Mouse (Mus musculus): ENCODE measurements around the gene Zmym6.
"Not testable (repeated sequence)": the region's sequence is repeated elsewhere in the genome, so short reads cannot be mapped to it uniquely, and the experiment has no call there.

Gene Zmym6

GRCm38 (mm10) chr4:127076875-127077548 lies at the start of gene Zmym6:
Gene Zmym6 (plus strand): TSS chr4:127077383.
- DNase-seq (ENCODE audit: low spot score): peak; percentile 96

DNA sequence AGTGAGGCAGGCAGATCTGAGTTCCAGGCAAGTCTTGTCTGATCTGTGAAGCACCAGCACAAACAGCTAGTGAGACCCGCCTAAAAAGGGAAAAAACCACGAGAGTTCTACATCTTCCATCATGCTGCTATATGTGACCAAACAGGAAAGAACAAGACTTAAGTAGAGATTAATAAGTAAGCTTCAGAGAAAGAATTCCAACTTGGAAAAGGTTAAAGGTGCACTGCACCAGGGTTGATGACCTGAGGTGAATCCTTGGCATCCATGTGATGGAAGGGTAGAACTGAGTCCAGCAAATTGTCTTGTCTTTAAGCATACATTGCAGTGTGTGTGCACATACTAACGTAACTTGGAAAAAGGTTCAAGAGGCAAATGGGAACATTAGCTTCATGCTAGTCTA lies 40.0 kb upstream of the Zmym6 start:
- no peak for DNase-seq (ENCODE audit: low spot score)

DNA sequence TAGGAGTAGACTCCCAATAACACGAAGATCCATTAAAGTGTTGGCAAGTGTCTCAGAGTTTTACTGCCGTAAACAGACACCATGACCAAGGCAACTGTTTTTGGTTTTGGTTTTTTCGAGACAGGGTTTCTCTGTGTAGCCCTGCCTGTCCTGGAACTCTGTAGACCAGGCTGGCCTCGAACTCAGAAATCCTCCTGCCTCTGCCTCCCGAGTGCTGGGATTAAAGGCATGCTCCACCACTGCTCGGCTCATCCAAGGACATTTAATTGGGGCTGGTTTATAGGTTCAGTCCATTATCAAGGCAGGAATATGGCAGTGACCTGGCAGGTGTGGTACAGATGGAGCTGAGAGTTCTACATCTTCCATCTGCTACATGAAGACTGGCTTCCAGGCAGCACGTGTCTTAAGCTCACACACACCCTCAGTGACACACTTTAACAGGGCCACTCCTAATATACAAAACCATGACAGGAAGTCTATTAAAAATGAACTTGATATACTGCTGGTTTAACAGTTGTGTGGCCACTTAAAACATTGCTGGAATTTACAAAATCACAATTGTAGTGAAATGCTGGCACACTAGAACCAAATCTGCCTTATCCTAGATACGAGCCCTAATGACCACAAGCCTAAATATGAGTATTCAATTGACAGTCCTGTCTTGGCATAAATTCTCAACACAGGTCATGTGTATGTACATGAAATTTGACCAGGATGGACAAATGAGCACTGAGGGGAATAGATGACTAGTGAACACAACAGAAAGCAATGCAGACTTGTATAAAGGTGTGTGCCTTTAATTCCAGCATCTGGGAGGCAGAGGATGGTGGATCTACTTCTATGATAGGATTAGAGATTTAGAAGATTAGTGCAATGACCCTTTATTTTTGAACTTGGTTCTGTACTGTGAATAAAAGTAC lies 39.0 kb upstream of the Zmym6 start:
- DNase-seq (ENCODE audit: low spot score): no peak

DNA sequence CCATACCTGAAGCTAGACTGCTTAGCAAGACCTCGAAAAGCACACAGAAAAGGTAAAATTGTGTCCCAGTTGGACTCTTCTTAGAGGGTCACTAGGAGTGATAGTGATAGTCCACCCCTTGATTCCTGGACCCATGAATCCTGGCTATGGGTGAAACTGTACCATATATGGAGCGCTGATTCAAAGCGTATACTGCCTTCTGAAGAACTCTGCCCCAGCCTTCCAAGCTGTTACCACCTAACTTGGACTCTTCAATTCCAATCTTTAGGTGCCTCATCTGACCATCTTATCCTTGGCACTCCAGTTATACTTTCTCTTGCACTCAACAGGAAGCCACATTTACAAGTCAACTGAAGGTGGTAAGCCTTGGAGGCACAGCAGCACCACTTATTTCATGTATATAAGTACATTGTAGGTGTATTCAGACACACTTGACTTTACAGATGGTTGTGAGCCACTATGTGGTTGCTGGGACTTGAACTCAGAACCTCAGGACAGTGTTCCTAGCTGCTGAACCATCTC lies 38.3 kb upstream of the Zmym6 start:
- no peak for DNase-seq (ENCODE audit: low spot score)

- DNase-seq (ENCODE audit: low spot score): no peak
Measured at GRCm38 (mm10) chr4:127039871-127040483, 37.2 kb upstream of the Zmym6 start.

DNA sequence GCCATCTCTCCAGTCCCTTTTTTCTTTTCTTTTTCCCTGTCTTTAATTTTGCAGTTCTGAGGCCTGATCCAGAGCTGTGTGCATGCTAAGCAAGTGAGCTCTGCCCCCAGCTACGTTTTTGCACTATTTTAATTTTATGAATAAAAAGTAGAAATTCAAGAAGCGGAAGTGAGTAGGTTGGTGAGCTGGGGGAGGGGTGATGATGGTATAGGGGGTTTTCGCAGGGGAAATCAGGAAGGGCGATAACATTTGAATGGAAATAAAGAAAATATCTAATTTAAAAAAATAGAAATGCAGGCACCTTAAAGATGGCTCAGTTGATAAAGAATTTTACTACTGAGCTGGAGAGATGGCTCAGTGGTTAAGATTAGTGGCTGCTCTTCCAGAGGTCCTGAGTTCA lies 33.6 kb upstream of the Zmym6 start:
- DNase-seq (ENCODE audit: low spot score): no peak

DNA sequence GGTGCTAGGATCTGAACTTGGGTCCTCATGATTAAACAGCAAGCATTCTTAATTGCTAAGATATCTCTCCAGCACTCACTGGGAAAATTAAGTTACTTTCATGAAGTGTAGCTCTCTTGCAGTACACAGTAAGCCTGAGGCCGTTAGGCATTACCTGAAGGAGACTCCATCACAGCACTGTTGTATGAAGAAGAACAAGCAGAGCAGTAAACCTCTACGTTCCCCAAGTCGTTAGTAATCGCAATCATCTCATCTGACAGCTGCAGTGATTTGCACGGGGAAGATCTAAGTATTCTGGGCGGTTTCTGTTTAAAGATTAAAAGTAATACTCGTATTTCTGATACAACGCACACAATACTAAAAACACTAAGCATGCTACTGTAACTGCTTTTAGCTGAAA lies 26.1 kb upstream of the Zmym6 start:
- DNase-seq (ENCODE audit: low spot score): no peak

DNA sequence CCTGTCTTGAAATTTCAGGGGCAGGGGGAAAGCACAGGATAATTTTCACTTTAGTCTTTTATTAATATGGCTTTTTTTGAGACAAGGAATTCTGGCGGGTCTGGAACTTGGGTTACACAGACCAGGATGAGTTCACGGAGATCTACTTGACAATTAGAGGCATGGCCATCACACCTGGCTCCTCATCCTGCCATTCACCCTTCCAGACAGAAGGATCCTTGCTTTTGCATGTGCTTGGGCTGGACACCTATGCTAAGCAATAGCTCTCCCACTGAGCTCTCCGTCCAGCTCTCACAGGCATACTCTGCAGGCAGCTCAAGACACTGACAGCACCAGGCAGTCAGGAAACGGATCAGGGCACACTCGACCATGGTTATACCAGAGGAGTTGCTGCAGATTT lies 24.1 kb upstream of the Zmym6 start:
- DNase-seq (ENCODE audit: low spot score): no peak

DNA sequence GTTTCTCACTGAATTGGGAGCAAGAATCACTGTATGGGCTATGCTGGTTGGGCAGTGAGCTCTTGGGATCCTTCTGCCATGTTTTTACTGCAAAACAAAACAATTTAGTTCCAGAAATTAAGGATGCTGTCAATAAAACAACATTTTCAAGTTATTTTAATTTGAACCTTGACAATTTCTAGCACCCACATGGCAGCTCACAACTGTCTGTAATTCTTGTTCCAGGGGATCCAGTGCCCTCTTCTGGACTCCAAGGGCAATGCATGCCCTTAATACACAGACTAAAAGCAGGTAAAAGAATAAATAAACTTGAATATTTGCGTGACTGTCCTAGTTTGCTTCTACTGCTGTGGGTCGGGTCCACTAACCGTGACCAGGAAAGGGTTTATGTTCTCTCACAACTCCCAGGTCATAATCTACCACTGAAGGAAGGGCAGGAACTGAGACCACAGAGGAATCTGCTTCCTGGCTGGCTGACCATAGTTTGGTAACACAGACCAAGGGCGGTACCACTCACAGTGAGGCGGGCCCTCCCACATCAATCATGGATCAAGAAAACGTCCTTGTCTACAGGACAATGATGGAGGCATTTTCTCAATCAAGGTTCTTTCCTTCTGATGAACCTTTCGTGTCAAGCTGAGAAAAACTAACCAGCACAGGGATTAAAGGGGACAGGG lies 22.5 kb upstream of the Zmym6 start:
- no peak for DNase-seq (ENCODE audit: low spot score)

- DNase-seq (ENCODE audit: low spot score): peak; percentile 91
Measured at GRCm38 (mm10) chr4:127060585-127061290, 16.4 kb upstream of the Zmym6 start, which contains the start of gene Zmym1. Gene Zmym1 (minus strand): TSS chr4:127061152.

- no peak for DNase-seq (ENCODE audit: low spot score)
Measured at GRCm38 (mm10) chr4:127064051-127064450, 13.1 kb upstream of the Zmym6 start.

DNA sequence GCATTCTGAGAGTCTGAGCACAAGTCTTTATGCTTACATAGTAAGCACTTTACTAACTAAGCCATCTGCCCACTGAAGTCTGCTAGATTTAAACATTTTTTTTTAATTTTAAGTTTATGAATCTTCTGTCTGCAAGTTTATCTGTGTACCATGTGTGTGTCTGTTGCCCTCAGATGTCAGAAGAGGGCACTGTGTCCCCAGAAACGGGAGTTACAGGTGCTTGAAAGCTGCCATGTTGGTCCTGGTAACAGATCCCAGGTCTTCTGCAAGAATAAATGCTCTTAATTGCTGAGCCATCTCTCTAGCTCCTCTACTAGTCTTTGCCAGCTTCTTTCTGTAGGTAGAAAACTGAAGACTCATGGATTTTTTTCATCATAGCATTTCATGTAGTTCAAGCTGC lies 2.3 kb upstream of the Zmym6 start:
- DNase-seq (ENCODE audit: low spot score): no peak

- no peak for DNase-seq (ENCODE audit: low spot score)
Measured at GRCm38 (mm10) chr4:127080806-127081205, 3.6 kb downstream of the Zmym6 start.

- no peak for DNase-seq (ENCODE audit: low spot score)
Measured at GRCm38 (mm10) chr4:127083131-127083530, 5.9 kb downstream of the Zmym6 start.

DNA sequence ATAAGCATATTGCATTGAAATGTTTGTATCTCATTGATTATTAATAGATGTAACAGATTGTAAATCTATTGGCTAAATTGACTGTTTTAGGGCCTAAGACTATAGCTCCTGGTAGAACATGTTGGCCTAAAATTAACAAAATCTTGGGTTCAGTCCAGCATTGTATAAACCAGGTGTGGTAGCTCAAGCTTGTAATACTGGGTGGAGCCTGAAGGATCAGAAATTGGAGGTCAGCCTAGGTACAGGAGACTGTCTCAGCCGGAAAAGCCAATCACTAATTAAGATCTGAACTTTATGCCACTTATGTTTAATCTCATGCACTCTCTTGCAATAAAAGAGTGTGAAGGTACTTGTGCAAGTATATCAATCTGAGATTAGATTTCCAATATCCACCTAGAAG lies 8.6 kb downstream of the Zmym6 start:
- no peak for DNase-seq (ENCODE audit: low spot score)

- DNase-seq (ENCODE audit: low spot score): no peak
Measured at GRCm38 (mm10) chr4:127091188-127091587, 14.0 kb downstream of the Zmym6 start.

- no peak for DNase-seq (ENCODE audit: low spot score)
Measured at GRCm38 (mm10) chr4:127095090-127095489, 17.9 kb downstream of the Zmym6 start.

DNA sequence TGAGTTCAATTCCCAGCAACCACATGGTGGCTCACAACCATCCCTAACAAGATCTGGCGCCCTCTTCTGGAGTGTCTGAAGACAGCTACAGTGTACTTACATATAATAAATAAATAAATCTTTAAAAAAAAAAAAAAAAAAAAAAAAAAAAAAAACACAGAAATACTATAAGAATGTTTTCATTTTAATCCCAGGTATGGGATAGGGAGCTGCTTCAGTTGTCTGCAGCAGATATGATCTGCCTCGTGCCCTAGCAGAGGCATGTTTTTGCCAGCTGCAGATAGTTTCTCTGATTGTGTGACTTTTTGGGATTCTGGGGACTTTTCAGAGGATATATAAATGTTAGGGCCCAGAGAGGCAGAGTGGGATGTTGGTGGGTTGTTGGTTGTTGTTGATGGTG lies 22.4 kb downstream of the Zmym6 start:
- DNase-seq (ENCODE audit: low spot score): not testable (repeated sequence)

GRCm38 (mm10) chr4:127107566-127107965 lies 30.4 kb downstream of the Zmym6 start:
- DNase-seq (ENCODE audit: low spot score): no peak

DNA sequence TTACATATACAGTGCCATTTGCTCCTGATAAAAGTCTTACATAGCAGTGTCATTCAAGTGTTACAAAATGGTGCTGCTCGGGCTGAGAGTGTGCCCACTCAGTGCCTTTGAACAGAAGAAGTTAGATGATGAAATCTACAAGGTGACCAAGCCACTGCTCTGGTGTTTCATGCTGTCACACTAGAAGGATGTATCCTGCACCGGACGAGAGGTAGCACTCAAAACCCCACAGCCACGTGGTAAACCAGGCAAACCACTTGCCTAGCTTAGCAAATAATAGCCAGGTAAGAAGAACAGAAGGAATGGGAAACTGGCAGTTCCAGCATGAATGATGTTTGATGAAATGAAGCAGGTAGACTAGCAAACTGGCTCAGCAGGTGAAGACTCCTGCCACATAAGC lies 33.4 kb downstream of the Zmym6 start:
- DNase-seq (ENCODE audit: low spot score): peak; percentile 46

DNA sequence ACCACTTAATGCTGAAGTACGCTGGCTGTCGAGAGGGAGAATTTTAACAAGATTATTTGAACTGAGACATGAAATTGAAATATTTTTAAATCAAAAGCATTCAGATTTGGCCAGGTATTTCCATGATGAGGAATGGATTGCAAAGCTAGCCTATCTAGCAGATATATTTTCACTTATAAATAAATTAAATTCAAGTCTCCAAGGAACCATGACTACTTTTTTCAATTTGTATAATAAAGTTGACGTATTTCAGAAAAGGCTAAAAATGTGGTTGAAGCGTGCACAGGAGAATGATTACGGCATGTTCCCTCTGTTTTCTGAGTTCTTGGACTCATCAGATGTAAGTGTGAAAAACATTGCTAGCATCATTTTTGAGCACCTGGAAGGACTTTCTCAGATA lies 46.2 kb downstream of the Zmym6 start, which contains the start of gene Tmem35b:
Tmem35b (plus strand) TSS at position 301 of the 400 bp plus-strand sequence.
- DNase-seq (ENCODE audit: low spot score): no peak
